Mouse (Mus musculus) spleen, postnatal 4 days (tissue): Measurements from ENCODE around the gene Fancc.

ENCODE experiments used
- DNase-seq, 2 experiments: peaks; one replicate each; pipeline ENCODE4 v3.0.0; 2022; ENCODE audit warnings: low spot score in 2 of 2

Fancc gene

DNA sequence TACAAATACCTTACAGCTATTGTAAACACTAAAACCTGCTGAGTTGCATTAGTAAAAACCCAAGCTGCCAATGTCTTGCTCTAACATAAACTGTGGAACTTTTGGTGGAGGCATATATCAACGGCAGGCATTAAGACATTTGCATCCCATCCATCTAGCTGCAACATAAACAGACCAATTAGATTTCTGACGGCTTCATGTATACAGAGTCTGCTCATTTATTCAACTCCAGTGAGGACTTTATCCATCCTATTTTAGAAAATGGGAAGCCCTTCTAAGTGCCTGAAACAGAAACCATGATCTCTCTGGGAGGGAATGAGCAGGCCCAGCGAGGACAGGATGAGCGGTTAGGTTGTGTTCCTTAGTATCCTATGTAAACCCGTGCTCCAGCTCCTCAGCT is 18.5 kb upstream of the Fancc start:
- DNase-seq, result no peak

DNA sequence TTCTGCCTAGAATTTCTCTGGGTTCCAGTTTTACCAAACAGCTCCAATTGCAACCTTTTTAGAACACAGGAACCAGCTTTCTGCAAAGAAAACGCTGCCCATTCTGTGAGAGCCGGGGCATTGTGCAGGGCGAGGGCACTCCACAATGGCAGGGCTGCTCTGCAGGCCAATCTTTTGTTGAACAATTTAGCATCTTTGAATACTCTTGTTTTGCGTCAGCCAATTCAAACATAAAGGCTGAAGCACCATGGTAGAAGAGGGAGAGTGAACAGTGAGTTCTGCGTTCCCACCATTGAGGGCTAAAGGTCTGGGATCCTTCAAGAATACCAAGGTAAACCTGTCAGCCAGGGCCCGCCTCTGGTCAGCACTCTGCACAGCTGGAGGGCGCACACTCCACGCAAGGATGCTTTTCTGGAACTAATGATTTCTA is 17.9 kb upstream of the Fancc start:
- DNase-seq, result no peak

DNA sequence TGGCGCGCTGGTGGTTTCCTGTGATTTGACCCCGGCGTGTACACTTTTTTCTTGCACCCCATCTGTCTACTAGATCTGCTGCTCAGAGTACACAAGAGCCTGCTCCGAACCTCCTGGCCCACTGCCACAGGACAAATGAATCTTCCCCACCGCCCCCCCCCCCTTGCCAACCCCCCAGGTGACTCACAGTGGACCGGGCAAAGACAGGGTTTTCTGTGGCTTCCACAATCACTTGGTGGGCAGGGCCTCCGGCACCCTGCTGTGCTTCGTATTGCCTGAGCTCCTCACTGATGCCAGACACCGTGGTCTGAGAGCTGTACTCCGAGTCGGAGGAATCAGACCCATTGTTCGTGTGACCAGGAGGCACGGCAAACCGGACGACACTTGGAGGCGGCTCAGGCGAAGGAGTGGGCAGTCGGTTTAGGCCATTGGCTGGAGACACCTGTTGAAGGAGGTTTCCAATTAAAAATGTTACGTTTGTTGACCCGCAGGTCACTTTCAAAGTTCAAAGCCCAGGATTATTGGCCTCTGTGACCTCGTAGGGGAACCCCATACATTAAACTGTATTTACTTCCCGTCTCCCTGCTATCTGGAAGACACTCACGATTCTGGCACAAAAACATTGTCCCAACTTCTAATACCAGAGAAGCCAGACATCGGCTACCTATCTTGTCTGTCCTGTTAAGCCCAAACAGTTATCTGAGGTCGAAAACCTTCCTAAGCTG is 16.5 kb upstream of the Fancc start:
- no peak for DNase-seq

DNA sequence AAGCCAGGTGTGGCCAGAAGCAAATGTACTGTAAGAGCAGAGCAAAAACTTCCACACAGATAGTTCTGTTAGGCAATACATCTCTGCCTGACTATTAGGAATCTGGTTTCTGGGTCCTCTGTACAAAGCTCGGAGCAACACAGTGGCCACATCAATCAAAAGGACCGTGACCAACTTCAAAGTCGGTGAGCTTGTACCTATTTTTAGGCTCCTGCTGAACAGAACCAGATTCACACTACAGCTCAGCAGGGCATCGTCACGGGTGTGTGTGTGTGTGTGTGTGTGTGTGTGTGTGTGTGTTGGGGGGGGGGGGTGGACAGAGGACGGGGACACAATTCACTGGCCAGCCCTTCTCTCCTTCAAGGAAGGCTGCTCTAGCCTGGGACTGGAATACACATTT is 15.3 kb upstream of the Fancc start:
- no peak for DNase-seq

DNA sequence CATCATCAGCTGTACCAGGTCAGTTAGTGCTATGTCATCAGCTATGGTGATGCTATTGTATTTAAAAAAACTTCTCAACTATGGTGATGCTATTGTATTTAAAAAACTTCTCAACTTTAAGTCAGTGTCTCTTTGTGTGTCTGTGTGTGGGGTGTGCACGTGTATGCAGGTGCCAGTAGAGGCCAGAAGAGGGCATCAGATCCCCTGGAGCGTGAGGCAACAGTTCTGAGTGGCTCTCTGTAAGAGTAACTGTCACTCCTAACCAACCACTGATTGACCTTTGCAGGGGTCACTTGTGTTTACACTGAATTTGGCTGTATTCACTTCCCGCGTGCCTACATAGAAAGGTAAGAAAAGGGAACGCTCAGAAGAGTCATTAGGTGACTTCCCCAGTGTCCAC is 10.7 kb upstream of the Fancc start:
- no peak for DNase-seq

DNA sequence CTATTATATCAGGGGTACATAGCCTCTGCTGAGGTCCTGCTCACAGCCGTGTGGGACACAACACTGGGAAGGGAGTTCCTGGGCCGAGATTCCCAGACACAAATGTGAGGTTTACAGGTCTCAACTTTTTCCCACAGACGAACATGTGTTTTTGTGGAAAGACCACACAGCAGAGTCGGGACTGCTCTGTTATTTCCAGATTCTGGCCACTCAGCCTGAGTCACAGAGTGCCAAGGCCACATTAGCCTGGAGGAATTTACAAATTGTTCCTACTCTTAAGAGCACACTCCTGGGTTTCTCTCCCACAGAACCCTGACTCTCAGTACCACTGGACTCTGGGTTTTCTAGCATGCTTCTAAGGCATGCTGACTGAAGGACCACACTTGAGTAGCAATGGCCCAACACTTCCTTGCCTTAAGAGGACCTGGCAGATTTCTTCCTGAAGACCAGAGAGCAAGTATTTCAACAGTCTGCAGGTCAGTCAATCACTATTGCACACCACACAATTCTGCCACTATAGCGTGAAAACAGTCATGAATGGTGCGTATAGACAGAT is 10.0 kb upstream of the Fancc start:
- DNase-seq, result no peak

DNA sequence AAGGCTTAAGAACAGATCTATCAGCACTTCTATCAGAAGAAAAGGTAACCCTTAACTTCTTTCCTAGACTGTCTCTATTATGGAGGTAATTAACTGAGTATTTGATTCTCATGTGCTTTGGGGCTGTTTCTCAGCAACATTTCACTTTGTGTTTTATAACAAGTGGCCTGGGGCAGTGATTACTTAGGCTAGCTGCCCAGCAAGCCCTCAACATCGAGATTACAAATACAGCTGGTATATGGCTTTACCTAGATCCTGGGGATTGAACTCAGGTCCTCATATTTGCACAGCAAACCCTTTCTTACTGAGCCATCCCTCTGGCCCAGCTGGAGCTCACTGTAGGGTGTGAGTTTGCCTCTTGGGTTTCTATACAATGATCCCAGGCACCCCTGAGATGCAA is 9.3 kb upstream of the Fancc start:
- DNase-seq, result no peak

DNA sequence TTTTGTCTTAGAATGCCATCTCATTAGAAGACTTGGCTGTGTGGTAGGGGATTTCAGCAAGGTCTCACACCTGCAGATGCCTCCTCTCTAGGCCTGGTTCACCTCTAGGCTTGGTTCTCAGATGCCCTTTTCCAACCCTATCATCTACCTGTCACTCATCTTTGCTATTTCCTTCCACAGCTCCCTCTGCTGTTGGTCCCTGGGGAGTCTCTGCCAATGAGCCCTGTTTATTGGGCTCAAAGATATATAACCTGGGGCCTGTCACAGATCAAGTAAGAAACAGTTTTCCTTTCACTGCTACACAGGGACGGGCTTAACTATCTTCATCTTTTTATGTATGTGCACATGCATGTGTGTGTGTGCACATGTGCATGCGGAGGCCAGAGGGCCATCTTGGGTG is 5.3 kb upstream of the Fancc start:
- DNase-seq, result no peak

DNA sequence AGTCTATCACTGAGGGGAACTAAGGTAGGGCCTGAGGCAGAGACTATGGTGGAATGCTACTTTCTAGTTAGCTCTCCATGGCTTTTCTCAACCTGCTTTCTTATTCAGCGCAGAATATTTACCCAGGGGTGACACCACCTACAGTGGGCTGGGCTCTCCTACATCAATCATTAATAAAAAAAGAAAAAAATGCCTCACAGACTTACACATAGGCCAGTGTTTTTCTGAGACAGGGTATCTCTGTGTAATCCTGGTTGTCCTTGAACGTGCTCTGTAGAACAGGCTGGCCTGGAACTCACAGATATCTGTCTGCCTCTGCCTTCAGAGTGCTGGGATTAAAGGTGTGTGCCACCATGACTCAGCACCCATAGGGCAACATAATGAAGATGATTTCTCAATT is 2.4 kb upstream of the Fancc start:
- no peak for DNase-seq

DNA sequence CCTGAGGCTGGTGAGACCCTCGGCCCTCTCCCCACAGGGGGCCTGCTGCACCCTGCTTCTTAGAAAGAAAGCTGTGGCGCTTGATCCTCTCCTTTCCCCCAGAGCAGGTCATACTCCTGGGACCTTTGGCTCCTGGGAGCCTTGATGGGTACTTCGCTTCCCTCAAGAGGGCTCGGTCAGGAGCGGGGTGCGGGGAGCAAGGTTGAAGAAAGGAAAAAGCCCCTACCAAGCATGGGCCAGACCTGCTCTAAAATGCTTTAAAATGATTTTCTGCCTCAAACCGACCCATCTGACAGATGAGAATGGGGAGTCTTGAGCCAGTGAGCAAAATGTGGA is 9.4 kb downstream of the Fancc start:
- DNase-seq, result no peak

DNA sequence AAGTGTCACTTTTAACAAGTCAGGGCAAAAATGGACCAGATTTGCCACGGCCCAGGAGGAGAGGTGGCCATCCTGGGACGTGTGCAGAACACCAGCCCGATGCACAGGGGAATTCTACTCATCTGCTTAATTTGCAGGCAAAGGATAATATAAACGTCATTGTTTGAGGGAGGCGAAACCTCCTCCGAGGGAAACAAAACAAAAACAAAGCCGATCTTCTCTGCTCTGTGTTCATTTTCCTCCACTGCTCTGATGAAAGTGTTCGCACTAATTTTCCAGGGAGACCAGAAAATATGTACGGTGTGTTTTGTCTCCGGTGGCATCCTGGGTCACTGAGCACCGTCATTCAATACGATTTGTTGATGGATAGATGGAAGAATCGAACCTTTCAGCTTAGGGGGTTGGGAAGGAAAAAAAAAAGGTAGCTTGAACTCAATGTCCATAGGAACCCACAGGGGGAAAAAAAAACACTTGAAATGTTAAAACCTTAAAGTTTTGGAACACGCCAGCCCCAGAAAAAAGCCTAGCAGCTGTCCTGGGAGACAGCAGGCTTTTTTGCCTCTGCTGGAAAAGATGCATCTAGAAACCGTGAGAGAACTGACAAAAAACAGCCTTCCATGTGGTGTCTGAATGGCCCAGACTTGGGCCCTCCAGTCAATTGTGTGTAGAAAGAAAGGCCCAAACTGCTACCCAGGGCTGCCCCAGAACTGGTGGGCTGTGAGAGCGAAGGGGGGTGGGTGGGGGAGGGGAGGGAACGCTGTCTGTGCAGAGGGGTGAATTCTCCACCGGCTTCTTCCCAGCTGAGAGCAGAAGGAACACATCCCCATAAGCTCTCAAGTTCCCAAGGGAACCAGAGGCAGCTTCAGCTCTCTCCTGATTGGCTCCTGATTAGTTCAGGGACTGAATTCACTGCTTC is 10.0 kb downstream of the Fancc start:
- DNase-seq, result no peak

DNA sequence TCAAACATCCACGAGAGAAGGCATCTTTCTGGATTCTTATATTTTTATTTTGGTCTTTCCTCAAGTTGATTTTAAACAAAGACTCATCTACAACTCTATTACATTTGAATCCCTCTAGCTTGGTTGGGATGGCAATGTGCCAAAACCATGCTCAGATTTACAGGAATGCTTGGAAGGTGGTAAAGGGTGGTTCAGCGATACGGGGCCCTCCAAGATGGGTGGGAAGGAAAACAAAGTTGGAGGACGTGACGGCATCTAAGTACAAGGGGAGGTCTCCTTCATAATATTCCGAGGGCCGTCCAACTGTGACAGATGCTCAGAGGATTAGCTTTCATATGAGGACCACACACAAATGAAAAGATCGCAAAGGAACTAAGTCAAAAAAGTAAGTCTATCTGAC is 21.7 kb downstream of the Fancc start:
- no peak for DNase-seq

DNA sequence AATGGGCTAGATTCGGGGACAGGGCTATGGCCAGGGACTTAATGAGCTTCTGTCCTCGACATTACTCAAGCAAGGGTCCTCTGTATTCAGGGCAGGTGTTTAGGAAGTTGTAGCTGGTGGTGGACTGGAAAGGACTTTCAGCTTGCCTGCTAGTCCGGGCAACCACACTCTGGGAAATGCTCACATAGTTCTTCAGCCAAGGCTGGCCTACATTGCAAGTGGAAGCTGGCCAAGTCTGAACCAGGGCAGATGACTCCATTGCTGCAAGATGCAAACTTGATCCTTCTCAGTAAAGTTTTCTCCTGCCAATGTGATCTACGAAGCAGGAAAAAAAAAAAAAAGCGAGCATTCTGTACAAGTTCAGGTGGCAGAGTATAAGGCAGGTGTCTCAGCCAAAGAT is 44.2 kb downstream of the Fancc start:
- DNase-seq, result no peak

DNA sequence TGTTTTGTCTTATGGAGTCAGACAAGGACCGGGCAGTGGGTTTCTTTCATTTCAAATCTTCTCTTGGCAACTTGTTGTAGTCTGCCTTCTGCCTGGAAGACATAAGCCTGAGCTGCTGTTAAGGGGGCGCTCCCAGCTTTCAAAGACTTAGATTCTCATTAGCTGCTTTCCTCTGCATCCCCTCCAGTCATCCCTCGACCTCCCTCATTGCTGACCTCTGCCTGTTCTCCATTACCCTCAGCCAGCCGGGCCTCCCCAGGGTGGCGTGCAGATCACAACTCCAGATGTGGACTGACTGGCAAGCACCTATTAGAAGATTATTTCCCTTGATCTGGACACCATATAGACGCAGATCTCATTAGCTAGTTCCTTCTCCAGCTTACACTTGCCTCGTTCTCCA is 45.9 kb downstream of the Fancc start:
- no peak for DNase-seq

DNA sequence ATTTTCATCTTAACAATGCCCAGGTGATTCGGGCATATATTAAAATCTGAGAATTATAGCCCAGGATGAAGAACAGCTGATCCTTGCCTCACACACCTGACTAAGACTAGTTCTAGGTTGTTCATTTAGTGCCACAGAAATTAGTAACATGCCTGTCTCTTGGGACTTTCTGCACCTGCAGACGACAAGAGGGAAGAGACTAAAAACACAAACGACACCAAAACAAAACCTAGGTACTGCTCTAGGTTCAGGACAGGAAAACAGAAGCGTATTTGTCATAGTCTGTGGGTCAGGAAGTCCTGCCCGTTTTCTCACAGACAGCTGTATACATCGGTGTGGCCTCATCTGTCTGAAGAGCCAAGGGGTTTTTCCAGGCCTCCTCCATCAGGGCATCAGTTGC is 51.7 kb downstream of the Fancc start:
- no peak for DNase-seq

DNA sequence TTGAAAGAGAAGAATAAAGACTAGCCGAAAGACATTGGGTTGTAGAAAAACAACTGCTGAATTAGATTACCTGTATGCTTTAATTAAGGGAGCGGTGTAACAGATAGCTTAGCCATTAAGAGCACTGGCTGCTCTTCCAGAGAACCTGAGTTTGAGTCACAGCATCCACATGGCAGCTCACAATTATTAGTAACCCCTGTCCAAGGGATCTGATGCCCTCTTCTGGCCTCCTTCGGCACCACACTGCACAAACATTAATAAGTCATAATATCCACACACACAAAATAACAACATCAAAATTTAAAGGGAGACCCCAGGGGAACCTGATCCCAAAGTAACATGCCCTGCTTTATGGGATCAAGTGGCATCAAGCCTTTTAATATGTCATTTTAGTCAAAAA is 64.3 kb downstream of the Fancc start:
- peak in 1 of 2 experiments; percentile 21 for DNase-seq

DNA sequence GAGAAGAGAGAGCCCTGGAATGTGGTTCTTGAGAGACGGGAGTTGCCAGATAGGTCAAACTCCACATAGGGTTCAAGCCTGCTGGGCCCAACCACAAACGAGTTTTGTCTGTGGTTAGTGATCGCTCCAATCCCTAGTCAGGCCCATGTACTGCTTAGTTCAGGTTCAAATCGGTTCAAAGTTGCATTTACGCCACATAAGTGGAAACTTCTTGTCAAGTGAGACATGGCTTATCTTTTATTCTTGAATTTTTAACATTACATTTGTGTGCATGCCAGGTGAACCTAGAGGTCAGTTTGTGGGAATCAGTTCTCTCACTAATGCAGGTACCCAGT is 65.3 kb downstream of the Fancc start:
- no peak for DNase-seq

DNA sequence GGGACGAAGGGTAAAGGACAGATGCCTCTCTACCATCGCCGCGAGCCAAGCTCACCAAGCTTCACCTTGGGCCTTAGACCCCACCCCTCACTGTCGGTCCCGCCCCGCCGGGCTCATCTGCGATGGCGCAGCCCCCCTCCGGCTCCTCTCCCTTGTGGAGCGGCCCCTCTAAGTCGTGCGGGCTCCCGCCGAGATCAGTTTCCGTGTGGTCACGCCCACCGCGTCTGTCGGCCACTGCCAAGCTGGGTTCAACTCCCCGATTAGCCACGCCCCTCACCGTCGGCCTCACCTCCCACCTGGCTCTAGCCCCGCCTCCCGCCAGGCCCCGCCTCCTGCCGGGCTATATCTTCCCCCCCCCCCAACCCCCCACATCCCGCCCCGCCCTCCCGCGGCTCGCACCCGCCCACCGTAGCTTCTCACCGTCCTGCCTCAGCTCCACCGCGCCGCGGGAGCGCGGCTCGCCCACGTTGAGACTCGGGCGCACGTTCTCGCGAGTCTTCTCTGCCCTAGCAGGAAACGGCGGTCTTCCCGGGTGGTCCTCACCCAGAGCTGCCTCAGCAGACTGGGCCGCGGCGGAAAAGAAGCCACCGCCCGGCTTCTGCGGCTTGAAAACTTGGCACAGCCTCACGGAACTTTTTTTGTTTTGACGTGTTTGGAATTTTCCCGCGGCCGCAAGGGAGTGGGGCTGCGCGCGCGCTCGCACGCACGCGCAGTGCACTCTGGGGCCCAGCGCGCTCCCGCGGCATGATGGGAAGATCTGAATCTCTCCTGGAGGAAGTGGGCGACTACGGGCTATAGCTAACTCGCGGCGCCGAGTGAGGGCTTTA is 65.8 kb downstream of the Fancc start:
- peak; percentile 99 for DNase-seq

DNA sequence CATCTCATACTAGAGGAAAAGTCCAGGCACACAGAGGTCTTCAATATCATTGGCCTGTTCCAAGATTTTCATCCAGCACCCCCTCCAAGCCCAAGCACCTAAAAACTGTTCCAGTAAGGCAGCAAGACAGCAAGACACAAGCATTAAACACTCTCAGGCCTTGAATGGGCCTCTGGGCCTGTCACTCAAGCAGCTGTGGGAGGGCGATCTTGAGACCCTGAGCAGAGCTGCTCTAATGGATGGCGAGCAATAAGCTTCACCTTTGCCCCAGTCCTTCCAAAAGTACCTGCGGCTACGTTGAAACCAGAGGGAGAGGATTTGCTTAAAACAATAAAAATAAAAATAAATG is 66.4 kb downstream of the Fancc start:
- DNase-seq, result no peak

DNA sequence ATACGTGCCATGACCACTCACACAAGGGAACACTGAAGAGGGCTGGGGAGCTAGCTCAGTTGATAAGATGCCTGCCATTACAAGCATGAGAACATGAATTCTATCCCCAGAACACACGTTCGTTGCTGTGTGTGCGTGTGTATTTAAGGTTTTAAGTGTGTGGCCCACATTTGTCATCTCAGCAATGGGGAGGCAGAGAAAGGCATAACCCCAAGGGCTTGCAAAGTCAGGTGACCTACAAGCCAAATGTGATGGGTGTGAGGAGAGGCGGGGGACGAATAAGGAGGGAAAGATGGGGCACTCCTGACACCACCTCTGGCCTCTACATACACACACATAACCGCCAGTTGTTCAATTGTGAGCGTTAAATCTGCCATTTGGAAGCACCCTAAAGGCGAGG is 66.9 kb downstream of the Fancc start:
- DNase-seq, result peak in 1 of 2 experiments; percentile 57

DNA sequence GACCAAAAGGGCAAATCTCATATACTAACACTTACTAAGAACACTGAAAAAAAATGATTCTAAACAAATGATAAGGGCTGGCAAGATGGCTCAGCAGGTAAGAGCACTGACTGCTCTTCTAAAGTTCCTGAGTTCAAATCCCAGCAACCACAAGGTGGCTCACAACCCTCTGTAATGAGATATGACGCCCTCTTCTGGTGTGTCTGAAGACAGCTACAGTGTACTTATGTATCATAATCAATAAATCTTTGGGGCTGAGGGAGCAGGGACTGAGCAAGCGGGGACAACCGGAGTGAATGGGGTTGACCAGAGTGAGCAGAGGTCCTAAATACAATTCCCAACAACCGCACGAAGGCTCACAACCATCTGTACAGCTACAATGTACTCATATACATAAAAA is 68.9 kb downstream of the Fancc start:
- peak in 1 of 2 experiments; percentile 41 for DNase-seq

DNA sequence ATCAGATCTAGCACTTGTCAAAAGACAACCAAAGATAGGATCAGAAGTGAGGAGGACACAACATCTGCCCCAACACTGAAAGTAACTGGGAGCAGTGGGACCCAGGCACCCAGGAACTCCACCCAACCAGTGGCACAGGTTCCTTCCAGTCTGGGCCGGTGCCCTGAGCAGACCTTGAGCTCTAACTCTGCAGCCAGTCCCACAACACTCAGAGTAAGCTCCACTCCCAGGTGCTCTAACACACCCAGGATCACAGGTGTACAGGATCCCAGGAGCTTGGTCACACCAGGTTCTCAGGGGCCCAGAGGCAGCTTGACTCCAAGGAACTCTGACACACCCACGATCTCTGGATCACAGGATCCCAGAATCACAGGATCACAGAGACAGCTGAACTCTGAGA is 74.0 kb downstream of the Fancc start:
- no peak for DNase-seq
